Mouse (Mus musculus) left cerebral cortex, adult 2 months (tissue): ENCODE measurements around the gene Ganab. TPM values are rescaled to one million over a fixed set of nuclear protein-coding genes. Genes with fewer than 3 reads are reported as not detected.

ENCODE experiments used
- DNase-seq, 2 experiments: peaks; one replicate each; pipeline ENCODE4 v3.0.0; 2021 to 2022; ENCODE audit warnings: low spot score in 2 of 2, mixed read lengths in 1 of 2; ENCODE audit errors: extremely low spot score in 1 of 2
- H3K27ac ChIP-seq: fragments of 200-600 bp; 2 replicates; pipeline ENCODE4 v1.8.1; 2022
- H3K4me3 ChIP-seq: fragments of 200-600 bp; 2 replicates; pipeline ENCODE4 v1.8.1; 2022
- CTCF ChIP-seq: fragments of 200-600 bp; IDR thresholded peaks from 2 replicates; pipeline ENCODE4 v1.8.1; 2022; ENCODE audit warnings: antibody characterized with exemption, mild to moderate bottlenecking, moderate library complexity
- intact Hi-C: fragments of 180-260 bp; cut with DNase I; formaldehyde crosslinking; loops from one replicate; pipeline ENCODE4 v1.15.1; 2025
- microRNA-seq, 2 experiments: library from miRNA; unstranded; fragments of <30 nt; microRNA quantifications; one replicate each; pipeline ENCODE4 v1.2.0; 2021
- total RNA-seq, 2 experiments: library from RNA; stranded (reverse); gene quantifications; 2 replicates each; pipeline ENCODE4 v1.2.3; 2021

Gene Ganab
- total RNA-seq, 2 experiments from 2014 or later = 96.4 to 104 TPM

DNA sequence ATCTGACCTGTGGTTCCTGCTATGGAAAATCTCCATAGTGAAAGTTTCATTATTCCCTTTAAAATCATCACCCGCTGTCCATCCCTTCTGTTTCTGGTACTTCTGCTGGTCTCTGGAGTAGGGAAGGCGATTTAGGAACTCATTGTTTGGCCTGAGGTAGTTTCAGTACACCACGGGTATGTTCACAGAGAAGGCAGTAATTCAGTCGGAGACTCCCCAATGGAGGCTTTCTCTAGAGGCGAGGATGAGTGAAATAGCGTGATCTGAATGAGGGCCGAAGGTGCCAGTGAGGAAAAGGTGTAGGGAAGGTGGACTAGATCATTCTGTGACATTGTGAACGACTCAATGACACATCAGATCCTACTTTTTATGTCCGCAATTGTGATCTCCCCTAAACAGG is 56.3 kb downstream of the Ganab start:
- DNase-seq = no peak
- no peak for TF ChIP-seq CTCF
- Histone ChIP-seq H3K4me3 (peak overlapping the region; percentile 88), H3K27ac (peak overlapping the region; percentile 76)
- intact Hi-C loops = no loop called here

DNA sequence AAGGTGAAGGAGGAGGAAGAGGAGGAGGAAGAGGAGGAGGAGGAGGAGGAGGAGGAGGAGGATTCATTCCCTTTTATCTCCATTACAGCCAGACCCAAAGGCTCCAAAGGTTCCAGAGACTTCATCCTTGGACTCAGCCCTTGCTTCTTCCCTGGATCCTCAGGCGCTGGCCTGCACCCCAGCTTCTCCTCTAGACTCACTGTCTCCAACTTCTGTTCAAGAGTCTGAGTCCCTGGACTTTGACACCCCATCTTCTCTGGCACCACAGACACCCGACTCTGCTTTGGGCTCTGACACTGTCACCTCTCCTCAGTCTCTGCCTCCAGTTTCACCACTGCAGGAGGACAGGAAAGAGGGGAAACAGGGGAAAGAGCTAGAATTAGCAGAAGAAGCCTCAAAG is 64.4 kb downstream of the Ganab start:
- Histone ChIP-seq H3K27ac (peak overlapping the region; percentile 81), H3K4me3 (no peak overlapping the region)
- DNase-seq = no peak
- intact Hi-C loops = loop anchor here (5.0 kb wide), 1 partner anchor 120 kb away; no protein-coding TSS in a partner anchor
- TF ChIP-seq CTCF = no peak

DNA sequence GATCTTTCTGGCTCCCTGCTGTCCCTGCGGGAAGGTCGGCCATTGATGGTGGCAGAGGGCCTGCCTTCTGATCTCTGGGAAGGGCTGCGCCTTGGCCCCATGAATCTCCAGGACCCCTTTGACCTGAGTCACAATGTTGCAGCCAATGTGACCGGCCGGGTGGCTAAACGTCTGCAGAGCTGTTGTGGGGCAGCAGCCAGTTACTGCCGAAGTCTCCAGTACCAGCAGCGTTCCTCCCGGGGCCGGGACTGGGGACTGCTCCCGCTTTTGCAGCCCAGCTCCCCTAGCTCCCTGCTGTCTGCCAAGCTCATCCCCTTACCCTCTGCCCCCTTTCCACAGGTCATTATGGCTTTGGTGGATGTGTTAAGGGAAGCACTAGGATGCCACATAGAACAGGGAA is 67.2 kb downstream of the Ganab start:
- intact Hi-C loops = no loop called here
- no peak for TF ChIP-seq CTCF
- no peak overlapping the region for H3K27ac ChIP-seq
- H3K4me3 ChIP-seq = no peak overlapping the region
- DNase-seq = no peak

DNA sequence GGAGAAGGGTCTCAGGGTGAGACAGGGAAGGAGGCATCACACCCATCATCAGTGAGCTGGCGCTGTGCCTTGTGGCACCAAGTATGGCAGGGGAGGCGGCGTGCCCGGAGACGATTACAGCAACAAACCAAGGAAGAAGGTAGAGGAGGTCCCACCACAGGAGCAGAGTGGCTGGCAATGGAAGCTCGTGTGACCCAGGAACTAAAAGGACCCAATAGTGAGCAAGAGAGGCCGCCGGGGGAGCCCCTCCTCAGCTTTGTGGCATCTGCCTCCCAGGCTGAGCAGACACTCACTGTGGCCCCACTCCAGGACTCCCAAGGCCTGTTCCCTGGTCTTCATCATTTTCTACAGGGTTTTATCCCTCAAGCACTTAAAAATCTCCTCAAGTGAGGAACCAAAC is 67.9 kb downstream of the Ganab start:
- Histone ChIP-seq H3K27ac (peak overlapping the region; percentile 91), H3K4me3 (peak overlapping the region; percentile 80)
- DNase-seq = no peak
- TF ChIP-seq CTCF = no peak
- intact Hi-C loops = loop anchor here (1.0 kb wide), 1 partner anchor 12 kb away; the partner anchor contains the start of gene Tut1

DNA sequence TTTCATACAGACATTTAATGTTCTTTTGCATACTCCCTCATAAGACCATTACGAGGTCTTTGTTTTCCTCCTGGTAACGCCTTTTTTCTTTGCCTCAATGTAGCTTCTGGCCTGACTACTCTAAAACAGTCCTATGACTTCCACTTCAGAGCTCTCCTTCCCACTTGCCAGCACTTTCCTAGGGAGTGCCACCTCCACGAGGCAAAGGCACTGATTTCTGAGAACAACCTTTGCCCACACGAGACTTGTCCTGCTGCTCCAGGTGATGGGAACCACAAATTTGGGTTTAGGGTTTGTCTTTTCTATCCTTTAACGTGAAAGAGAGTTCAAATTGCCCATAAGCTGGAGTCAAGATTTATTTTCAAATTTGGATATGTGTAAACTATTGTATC is 68.3 kb downstream of the Ganab start:
- H3K4me3 ChIP-seq = peak overlapping the region; percentile 80
- no peak for DNase-seq
- H3K27ac ChIP-seq = peak overlapping the region; percentile 91
- TF ChIP-seq CTCF = no peak
- intact Hi-C loops = loop anchor here (1.0 kb wide), 1 partner anchor 13 kb away; the partner anchor contains the start of gene Tut1

Small RNA genes within 50 kb of the gene (microRNA-seq; reads per million reads assigned to microRNA genes)
- gene Mir5136 = 0 reads per million in 2 experiments

Other genes with a start within 250 kb of the Ganab start
- gene Chrm1, start 234.3 kb upstream of the Ganab start, total RNA-seq = 100 to 1,000 TPM; 152 to 155 TPM
- 100 to 1,000 TPM; 144 to 154 TPM for gene Slc3a2, start 174.7 kb upstream of the Ganab start, total RNA-seq
- gene Wdr74, start 162.2 kb upstream of the Ganab start, total RNA-seq = 10 to 100 TPM; 48.5 to 53.1 TPM
- gene 1700092M07Rik, start 157.4 kb upstream of the Ganab start, total RNA-seq = 1 to 10 TPM; 1.4 to 1.8 TPM
- gene Stx5a, start 156.7 kb upstream of the Ganab start, total RNA-seq = 10 to 100 TPM; 71.2 to 77.9 TPM
- 10 to 100 TPM; 90.2 to 98.8 TPM for gene Nxf1, start 141.0 kb upstream of the Ganab start, total RNA-seq
- 10 to 100 TPM; 63.8 to 66.8 TPM for gene Tmem223, start 127.1 kb upstream of the Ganab start, total RNA-seq
- 1 to 10 TPM; 8.2 to 8.7 TPM for gene Tmem179b, start 123.6 kb upstream of the Ganab start, total RNA-seq
- gene Taf6l, start 111.7 kb upstream of the Ganab start, total RNA-seq = 10 to 100 TPM; 13.1 to 14.3 TPM
- gene Polr2g, start 99.5 kb upstream of the Ganab start, total RNA-seq = 100 to 1,000 TPM in 1 of 2 experiments, 10 to 100 TPM in 1; 96.6 to 105 TPM
- 1 to 10 TPM; 5.3 to 6.7 TPM for gene Zbtb3, start 95.5 kb upstream of the Ganab start, total RNA-seq
- gene Ttc9c, start 78.7 kb upstream of the Ganab start, total RNA-seq = 10 to 100 TPM; 34.5 to 36.7 TPM
- gene Hnrnpul2, start 78.1 kb upstream of the Ganab start, total RNA-seq = 100 to 1,000 TPM; 125 to 129 TPM
- not detected for gene AC129217.1, start 68.3 kb upstream of the Ganab start, total RNA-seq
- gene Bscl2, start 60.6 kb upstream of the Ganab start, total RNA-seq = 100 to 1,000 TPM; 109 TPM
- gene Gng3, start 58.9 kb upstream of the Ganab start, total RNA-seq = 100 to 1,000 TPM; 184 to 198 TPM
- gene Lrrn4cl, start 47.3 kb upstream of the Ganab start, total RNA-seq = 1 to 10 TPM in 1 of 2 experiments, under 1 TPM in 1; 0.87 to 1.1 TPM
- gene Ubxn1, start 26.6 kb upstream of the Ganab start, total RNA-seq = 10 to 100 TPM; 86.1 to 94.7 TPM
- 10 to 100 TPM; 33.1 to 36.2 TPM for gene Uqcc3, start 17.1 kb upstream of the Ganab start, total RNA-seq
- 1 to 10 TPM; 6.5 to 9.3 TPM for gene Lbhd1, start 14.3 kb upstream of the Ganab start, total RNA-seq
- not detected for gene Gm49403, start 14.1 kb upstream of the Ganab start, total RNA-seq
- 10 to 100 TPM; 22.5 to 23.2 TPM for gene 1810009A15Rik, start 9.2 kb upstream of the Ganab start, total RNA-seq
- 1 to 10 TPM; 1.2 to 6.7 TPM for gene Gm49416, start 9.1 kb upstream of the Ganab start, total RNA-seq
- gene Ints5, start 5.1 kb upstream of the Ganab start, total RNA-seq = 10 to 100 TPM; 21.7 to 22.9 TPM
- gene B3gat3, start 22.3 kb downstream of the Ganab start, total RNA-seq = 100 to 1,000 TPM; 172 to 173 TPM
- 1 to 10 TPM; 5.6 to 7.2 TPM for gene Rom1, start 31.3 kb downstream of the Ganab start, total RNA-seq
- 10 to 100 TPM; 11.0 to 13.7 TPM for gene Eml3, start 31.5 kb downstream of the Ganab start, total RNA-seq
- gene Mta2, start 43.8 kb downstream of the Ganab start, total RNA-seq = 10 to 100 TPM; 55.5 to 55.6 TPM
- 10 to 100 TPM; 21.4 to 22.4 TPM for gene Tut1, start 55.8 kb downstream of the Ganab start, total RNA-seq
- gene Eef1g, start 69.0 kb downstream of the Ganab start, total RNA-seq = 100 to 1,000 TPM; 228 to 236 TPM
- gene Ahnak, start 91.2 kb downstream of the Ganab start, total RNA-seq = 10 to 100 TPM; 22.5 to 32.2 TPM
- not detected for gene Scgb1a1, start 189.9 kb downstream of the Ganab start, total RNA-seq
- 100 to 1,000 TPM; 115 to 139 TPM for gene Asrgl1, start 237.6 kb downstream of the Ganab start, total RNA-seq